Mouse (Mus musculus) myocyte (in vitro differentiated cells): ENCODE measurements around the gene Iffo1.

ENCODE experiments used
- CEBPB ChIP-seq: IDR thresholded peaks from 2 replicates; pipeline ENCODE4 v1.6.1; 2011; ENCODE audit warnings: mild to moderate bottlenecking, moderate library complexity; ENCODE audit not compliant: poor library complexity, insufficient read depth, severe bottlenecking
- E2F4 ChIP-seq: IDR thresholded peaks from one replicate; pipeline ENCODE4 v1.6.1; 2011; ENCODE audit warnings: mild to moderate bottlenecking, control low read depth, moderate library complexity; ENCODE audit not compliant: insufficient read depth
- MAX ChIP-seq: IDR thresholded peaks from one replicate; pipeline ENCODE4 v1.6.1; 2011; ENCODE audit warnings: low read depth, mild to moderate bottlenecking, control low read depth
- MYOD1 ChIP-seq, 3 experiments: IDR thresholded peaks; one replicate each; pipeline ENCODE4 v1.6.1; 2011; ENCODE audit warnings: control low read depth in 2 of 3, low read depth in 2 of 3, mild to moderate bottlenecking in 2 of 3, moderate library complexity in 1 of 3; ENCODE audit not compliant: insufficient read length in 2 of 3, control insufficient read depth in 1 of 3
- POLR2A ChIP-seq: IDR thresholded peaks from one replicate; pipeline ENCODE4 v1.6.1; 2011; ENCODE audit warnings: low read depth, mild to moderate bottlenecking, control low read depth, moderate library complexity; ENCODE audit not compliant: insufficient read length
- REST ChIP-seq: IDR thresholded peaks from one replicate; pipeline ENCODE4 v1.6.1; 2011; ENCODE audit warnings: mild to moderate bottlenecking, control low read depth, moderate library complexity; ENCODE audit not compliant: insufficient read depth, insufficient read length
- SRF ChIP-seq: IDR thresholded peaks from one replicate; pipeline ENCODE4 v1.6.1; 2011; ENCODE audit warnings: low read depth; ENCODE audit not compliant: control insufficient read depth, insufficient read length
- TCF12 ChIP-seq: IDR thresholded peaks from one replicate; pipeline ENCODE4 v1.6.1; 2011; ENCODE audit warnings: mild to moderate bottlenecking, control low read depth; ENCODE audit not compliant: poor library complexity, insufficient read depth, severe bottlenecking
- TCF3 ChIP-seq: IDR thresholded peaks from one replicate; pipeline ENCODE4 v1.6.1; 2011; ENCODE audit warnings: low read depth, control low read depth; ENCODE audit not compliant: insufficient read length
- USF1 ChIP-seq: IDR thresholded peaks from one replicate; pipeline ENCODE4 v1.6.1; 2011; ENCODE audit warnings: low read depth, mild to moderate bottlenecking, control low read depth, moderate library complexity

DNA sequence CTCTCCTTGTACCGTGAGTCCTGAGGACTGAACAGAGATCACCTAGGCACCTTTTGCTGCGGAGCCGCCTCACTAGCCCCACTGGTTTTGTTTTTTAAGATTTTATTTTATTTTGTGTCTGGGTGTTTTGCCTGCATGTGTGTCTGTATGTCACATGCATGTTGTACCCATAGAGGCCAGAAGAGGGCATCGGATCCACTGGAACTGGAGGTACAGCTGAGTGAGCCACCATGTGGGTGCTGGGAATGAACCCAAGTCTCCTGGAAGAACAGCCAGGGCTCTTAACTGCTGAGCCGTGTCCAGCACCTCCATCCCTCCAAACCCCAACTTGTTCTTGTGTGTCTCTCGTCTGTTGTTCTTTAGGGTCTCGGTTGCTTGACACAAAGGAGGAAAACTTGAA is 34.1 kb upstream of the Iffo1 start:
- no peak for TF ChIP-seq POLR2A
- TF ChIP-seq TCF12, result no peak
- no peak for TF ChIP-seq MAX
- no peak for TF ChIP-seq CEBPB
- no peak for TF ChIP-seq USF1
- TF ChIP-seq TCF3, result no peak
- TF ChIP-seq REST, result no peak
- no peak for TF ChIP-seq E2F4
- no peak for TF ChIP-seq MYOD1 (IDR thresholded peaks at IDR 0.05; ENCODE audit: control insufficient read depth in 1 of 3, insufficient read length in 2 of 3, low read depth in 2 of 3)
- no peak for TF ChIP-seq SRF
